Mouse (Mus musculus) layer of hippocampus, adult 2 months (tissue): Measurements from ENCODE around the gene Rev1. TPM values are rescaled to one million over a fixed set of nuclear protein-coding genes. Genes with fewer than 3 reads are reported as not detected.
A peak's percentile ranks its signal among the peaks of the same experiment; 100 is the strongest.
"Not testable (repeated sequence)": the region's sequence is repeated elsewhere in the genome, so short reads cannot be mapped to it uniquely, and the experiment has no call there.

Source experiments
- DNase-seq, 2 experiments: peaks; one replicate each; pipeline ENCODE4 v3.0.0; 2022; ENCODE audit warnings: low spot score in 2 of 2
- H3K27ac ChIP-seq: fragments of 200-600 bp; 2 replicates; pipeline ENCODE4 v1.8.1; 2022
- H3K4me3 ChIP-seq: fragments of 200-600 bp; 2 replicates; pipeline ENCODE4 v1.8.1; 2022; ENCODE audit warnings: mild to moderate bottlenecking
- CTCF ChIP-seq: fragments of 200-600 bp; conservative IDR thresholded peaks from 2 replicates; pipeline ENCODE4 v1.8.1; 2022; ENCODE audit warnings: antibody characterized with exemption, mild to moderate bottlenecking, moderate library complexity
- total RNA-seq, 2 experiments: library from RNA; stranded (reverse); gene quantifications; 2 replicates each; pipeline ENCODE4 v1.2.3; 2021

Gene Rev1
- total RNA-seq, 2 experiments from 2014 or later = 41.1 to 43.5 TPM

DNA sequence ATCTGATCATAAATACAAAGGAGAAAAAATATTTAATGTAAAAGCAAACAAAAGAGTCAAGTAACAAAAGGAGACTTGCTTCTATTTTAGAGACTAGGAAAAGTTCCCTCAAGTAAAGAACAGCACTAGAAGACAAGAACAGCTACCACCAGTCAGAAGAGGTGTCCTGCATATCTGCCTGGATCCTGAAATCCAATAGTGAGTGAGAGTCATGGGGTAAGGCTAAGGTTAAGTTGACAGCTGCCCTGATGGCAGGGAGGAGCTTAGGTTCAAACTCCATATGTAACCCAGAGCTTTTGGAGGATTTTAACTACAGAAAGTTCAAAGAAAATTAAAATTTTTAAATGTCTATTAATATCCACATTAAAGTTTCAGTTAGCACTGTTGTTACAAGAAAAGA, 2.6 kb downstream of the Rev1 start:
- H3K27ac ChIP-seq = no peak overlapping the region
- DNase-seq = no peak
- H3K4me3 ChIP-seq = no peak overlapping the region; the same call in 1 of the 2 replicates
- TF ChIP-seq CTCF = no peak

GRCm38 (mm10) chr1:38126426-38126825, 3.2 kb downstream of the Rev1 start:
- no peak overlapping the region for H3K27ac ChIP-seq
- TF ChIP-seq CTCF = no peak
- no peak overlapping the region for H3K4me3 ChIP-seq
- no peak for DNase-seq

- no peak for DNase-seq
- Histone ChIP-seq H3K27ac (no peak overlapping the region), H3K4me3 (no peak overlapping the region)
- no peak for TF ChIP-seq CTCF
Observed at GRCm38 (mm10) chr1:38124261-38124660, 5.3 kb downstream of the Rev1 start.

- no peak for TF ChIP-seq CTCF
- no peak for DNase-seq
- Histone ChIP-seq H3K27ac (no peak overlapping the region), H3K4me3 (no peak overlapping the region)
Observed at GRCm38 (mm10) chr1:38120877-38121276, 8.7 kb downstream of the Rev1 start.

GRCm38 (mm10) chr1:38118624-38119023, 11.0 kb downstream of the Rev1 start:
- no peak overlapping the region for H3K4me3 ChIP-seq
- DNase-seq = no peak
- no peak for TF ChIP-seq CTCF
- H3K27ac ChIP-seq = no peak overlapping the region

DNA sequence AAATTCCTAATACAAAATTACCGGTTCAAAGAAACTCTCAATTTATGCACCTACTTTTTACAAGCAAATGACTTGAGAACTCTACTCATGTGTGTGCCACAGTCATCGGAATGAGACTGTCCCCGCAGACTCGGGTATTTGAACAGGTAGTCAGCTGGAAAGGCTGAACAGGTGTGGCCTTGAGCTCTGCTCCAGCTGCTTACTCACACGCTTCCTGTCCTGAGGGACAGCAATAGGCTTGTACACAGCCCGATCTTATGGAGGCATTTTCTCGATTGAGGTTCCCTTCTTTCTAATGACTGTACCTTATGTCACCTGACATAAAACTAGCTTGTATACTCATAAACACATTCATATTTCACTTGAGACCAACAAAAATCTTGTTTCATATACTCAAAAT, 19.8 kb downstream of the Rev1 start:
- no peak for DNase-seq
- Histone ChIP-seq H3K27ac (no peak overlapping the region), H3K4me3 (no peak overlapping the region)
- TF ChIP-seq CTCF = no peak

DNA sequence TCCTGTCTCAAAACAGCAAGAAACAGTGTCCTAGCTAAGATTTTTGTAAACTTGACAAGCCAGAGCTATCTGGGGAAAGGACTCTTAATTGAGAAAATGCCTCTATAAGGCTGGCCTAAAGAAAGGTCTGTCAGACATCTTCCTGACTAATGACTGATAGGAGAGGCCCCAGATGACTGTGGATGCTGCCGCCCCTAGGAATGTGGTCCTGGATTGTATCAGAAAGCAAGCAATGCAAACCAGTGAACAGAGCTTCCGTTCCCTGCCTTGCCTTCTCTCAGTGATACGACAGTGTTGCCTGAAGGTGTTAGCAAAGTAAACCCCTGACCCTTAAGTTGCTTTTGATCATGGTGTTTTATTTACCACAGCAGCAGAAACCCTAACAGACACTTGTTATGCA, 25.8 kb downstream of the Rev1 start:
- DNase-seq = no peak
- TF ChIP-seq CTCF = no peak
- no peak overlapping the region for H3K4me3 ChIP-seq
- no peak overlapping the region for H3K27ac ChIP-seq

GRCm38 (mm10) chr1:38103214-38103613, 26.4 kb downstream of the Rev1 start:
- no peak for TF ChIP-seq CTCF
- no peak for DNase-seq
- no peak overlapping the region for H3K27ac ChIP-seq
- no peak overlapping the region for H3K4me3 ChIP-seq

DNA sequence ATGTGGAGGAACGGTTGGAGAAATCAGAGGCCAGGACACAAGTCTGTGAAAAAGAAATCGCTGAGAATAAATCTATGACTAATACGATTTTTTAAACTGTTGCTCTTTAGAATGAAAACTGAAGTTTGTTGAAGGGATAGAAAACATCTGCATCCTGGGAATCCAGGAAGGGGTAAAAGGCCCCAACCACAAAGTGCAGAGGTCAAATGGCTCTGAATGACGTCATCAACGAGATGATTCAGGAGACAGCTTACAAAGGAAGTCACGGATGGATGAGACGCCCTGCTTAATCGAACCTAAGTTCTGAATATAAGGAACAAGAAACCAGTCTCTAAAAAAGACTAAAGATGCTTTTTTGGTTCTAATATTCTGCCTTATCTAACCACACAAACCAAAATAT, 48.3 kb downstream of the Rev1 start:
- Histone ChIP-seq H3K27ac (no peak overlapping the region), H3K4me3 (no peak overlapping the region)
- TF ChIP-seq CTCF = no peak
- no peak for DNase-seq

DNA sequence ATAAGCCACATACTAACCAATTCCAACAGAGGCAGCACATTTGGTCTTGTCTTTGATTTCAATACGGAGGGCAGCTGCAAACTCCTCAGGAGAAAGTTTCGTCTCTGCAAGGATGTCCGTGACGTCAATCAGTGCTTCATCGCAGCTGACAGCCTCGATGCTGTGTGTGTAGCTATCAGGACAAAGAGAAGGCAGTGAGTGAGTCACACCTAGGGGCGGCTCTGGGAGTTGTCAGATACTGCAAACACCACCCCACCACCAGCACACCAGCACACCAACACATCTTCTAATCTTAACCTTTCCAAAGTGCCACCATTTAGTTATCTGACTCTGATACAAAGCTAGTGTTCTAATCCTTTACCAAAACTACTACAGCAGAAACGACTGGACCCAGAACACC, 58.3 kb downstream of the Rev1 start:
- TF ChIP-seq CTCF = no peak
- H3K27ac ChIP-seq = no peak overlapping the region
- peak in 1 of 2 experiments; percentile 37 for DNase-seq
- H3K4me3 ChIP-seq = no peak overlapping the region

- DNase-seq = no peak
- TF ChIP-seq CTCF = no peak
- no peak overlapping the region for H3K27ac ChIP-seq
Observed at GRCm38 (mm10) chr1:38067276-38067675, 62.3 kb downstream of the Rev1 start.

GRCm38 (mm10) chr1:38062156-38062555, 67.4 kb downstream of the Rev1 start:
- not testable (repeated sequence) for DNase-seq, H3K4me3 ChIP-seq
- H3K27ac ChIP-seq = peak overlapping the region; percentile 43; the same call in 1 of the 2 replicates

More at GRCm38 (mm10) chr1:38067276-38067675, 62.3 kb downstream of the Rev1 start:
- H3K4me3 ChIP-seq = no peak overlapping the region

DNA sequence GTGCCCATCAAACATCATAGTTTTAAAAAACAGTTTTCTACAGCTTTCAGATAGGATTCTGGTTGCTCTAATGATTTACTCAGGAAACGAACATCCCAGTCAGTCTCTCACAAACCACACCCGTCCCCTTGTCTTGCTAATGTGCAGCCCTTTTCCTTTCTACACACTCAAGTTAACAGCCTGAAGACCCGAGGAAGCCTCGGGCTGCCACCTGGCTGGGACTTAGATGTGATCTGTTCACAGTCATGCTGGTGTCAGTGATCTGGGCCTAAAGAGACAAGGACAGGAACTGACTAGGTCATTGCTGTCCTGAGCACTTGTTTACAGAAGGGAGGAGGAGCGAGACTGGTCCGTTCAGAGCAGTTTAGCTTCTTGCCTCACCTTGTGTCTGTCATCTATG, 71.2 kb downstream of the Rev1 start:
- H3K4me3 ChIP-seq = no peak overlapping the region

DNA sequence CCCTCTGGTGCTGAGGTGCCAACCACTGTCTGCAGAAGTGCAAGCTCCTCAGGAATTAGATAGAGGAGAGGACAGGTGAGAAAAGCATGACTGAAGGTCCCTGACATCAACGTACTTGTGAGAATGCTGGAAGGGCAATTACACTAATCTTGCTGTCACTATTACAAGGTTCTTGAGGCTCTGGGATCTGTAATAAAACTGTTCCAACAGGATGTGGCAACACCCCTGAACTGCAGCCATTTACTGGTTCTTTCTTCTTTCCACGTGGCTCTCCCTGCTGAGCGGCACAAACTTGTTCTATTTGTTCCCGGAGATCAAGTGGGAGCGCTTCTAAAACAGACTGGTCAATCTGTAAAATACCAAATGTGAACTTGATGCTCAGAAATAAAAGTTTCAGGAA, 74.4 kb downstream of the Rev1 start:
- DNase-seq = no peak
- TF ChIP-seq CTCF = no peak
- Histone ChIP-seq H3K27ac (peak overlapping the region; percentile 1; the same call in 1 of the 2 replicates), H3K4me3 (no peak overlapping the region)

More for the DNA sequence above, 71.2 kb downstream of the Rev1 start:
- H3K27ac ChIP-seq = no peak overlapping the region
- no peak for TF ChIP-seq CTCF
- DNase-seq = no peak

DNA sequence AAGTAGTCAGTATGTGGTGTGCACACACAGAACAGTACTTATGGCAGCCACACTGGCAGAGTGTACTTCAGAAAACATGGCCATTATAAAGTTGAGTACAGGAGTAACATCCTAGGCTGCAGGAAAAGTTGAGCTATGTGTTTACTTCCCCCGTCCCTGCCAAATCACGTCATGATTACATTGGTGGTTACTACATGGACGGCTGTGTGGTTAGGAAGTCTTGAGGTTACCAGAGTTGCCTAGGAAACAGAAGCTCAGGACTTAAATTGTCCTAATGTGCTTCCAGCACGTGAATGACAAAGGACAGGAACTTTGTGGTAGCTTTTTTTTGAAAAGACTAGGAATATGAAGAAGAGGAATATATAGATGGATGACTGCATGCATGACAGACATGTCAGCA, 80.0 kb downstream of the Rev1 start:
- TF ChIP-seq CTCF = no peak
- no peak overlapping the region for H3K4me3 ChIP-seq

More for the DNA sequence above, 80.0 kb downstream of the Rev1 start:
- H3K27ac ChIP-seq = no peak overlapping the region
- no peak for DNase-seq
